Mouse (Mus musculus) frontal cortex, adult (tissue): ENCODE measurements around the gene Dip2b.

Source experiments
- ATAC-seq: cut with Nextera tagmentation; 2 replicates; pipeline ENCODE4 v1.9.2; 2017; ENCODE audit warnings: mild to moderate bottlenecking, moderate library complexity, mixed read lengths; ENCODE audit not compliant: low TSS enrichment

Dip2b gene

DNA sequence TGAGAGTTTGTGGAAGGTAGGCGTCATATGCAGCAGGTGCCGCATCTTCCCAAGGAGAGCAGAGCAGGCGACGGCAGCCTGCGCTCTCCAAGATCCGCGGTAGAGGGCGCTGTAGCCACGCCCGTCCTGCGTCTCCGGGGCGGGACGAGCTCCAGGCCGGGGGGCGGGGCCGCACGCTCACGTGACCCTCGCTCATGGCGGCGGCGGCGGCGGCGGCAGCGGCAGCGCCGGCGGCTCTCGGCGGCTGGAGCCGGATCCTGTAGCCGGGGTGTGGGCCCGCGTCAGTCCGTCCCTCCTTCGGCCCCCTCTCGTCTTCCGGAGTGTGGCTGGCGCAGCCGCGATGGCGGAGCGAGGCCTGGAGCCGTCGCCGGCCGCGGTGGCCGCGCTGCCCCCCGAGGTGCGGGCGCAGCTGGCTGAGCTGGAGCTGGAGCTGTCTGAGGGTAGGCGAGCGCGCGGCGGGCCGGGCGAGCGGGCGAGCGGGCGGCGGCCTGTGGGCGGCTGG lies at the start of gene Dip2b:
Dip2b (plus strand) TSS at position 195 of the 502 bp plus-strand sequence.
- ATAC-seq = peak; percentile 68

- no peak for ATAC-seq
Observed at GRCm38 (mm10) chr15:99993100-99993499, 45.4 kb upstream of the Dip2b start.

- no peak for ATAC-seq
Observed at GRCm38 (mm10) chr15:99997114-99997804, 41.2 kb upstream of the Dip2b start.

DNA sequence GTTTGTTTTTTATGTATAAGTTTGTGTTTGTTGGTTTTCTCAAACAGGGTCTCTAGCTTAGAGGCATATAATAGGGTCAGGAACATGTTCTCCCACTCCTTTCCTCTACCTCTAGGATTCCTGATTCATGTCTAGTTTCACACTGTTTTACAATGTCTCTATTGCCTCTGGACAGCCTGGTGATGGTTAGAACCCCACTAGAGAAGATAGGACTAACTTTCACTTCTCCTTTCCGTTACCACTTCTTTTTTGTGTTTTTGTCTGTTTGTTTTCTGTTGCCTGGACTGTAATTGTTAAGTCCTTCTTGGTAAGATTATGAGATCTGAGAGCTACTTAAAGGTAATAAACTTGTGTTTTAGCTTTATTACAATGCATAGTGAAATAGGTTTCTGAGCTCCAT lies 39.1 kb upstream of the Dip2b start:
- ATAC-seq = no peak

DNA sequence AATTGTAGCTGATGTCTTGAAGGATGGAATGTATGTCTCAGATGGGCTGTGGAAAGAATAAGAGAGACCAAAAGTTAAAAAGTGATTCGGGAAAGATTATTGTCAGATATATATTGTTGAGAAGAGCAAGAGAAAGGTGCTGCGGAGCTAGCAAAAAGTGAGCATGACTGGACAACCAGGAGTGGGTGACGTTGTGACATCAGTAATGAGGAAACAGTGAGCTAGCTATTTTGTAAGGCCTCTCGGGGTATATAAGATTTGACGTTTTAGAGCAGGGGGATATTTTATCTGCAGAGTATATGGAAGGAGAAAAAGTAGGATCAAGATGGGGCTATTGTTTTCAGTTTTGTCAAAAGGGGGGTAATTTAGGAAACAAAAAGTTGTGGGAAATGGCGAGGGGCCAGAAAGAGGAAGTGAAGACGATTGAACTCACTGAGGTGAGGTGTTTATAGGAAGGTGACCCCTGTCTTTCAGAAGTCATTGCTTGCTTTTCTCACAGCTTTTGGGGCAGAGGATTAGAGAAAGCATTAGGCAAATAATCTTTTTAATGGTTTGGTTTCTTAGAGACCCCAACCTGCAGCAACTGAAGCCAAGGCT lies 33.7 kb upstream of the Dip2b start:
- no peak for ATAC-seq

GRCm38 (mm10) chr15:100006180-100006579 lies 32.3 kb upstream of the Dip2b start:
- no peak for ATAC-seq

DNA sequence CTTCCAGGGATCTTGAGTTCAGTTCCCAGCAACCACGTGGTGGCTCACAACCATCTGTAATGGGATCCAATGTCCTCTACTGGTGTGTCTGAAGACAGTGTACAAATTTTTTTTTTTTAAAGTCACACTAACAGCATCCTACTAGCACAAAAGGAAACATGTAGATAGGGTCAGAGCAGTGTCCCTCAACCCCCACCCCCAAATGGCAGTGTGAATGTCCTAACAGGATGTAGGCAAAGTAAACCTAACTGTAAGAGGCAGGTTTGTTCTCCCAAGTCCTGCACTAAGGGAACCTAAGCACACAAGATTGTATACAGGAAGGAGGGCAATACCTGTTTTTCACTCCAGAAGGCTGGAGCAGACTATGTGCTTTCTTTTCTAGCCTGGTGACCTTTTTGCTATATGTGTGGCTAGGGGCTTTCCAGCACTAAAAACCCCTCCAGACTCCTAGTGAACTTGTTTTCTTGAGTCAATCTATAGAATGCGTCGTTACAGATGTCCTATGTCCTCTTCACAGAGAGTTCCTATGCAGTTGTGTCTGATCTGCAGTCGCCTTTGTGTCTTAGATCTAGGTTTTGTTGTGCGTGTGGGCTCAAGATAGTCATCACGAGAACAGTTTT lies 20.1 kb upstream of the Dip2b start:
- ATAC-seq = no peak

- ATAC-seq = no peak
Observed at GRCm38 (mm10) chr15:100021175-100021574, 17.3 kb upstream of the Dip2b start.

GRCm38 (mm10) chr15:100022923-100023322 lies 15.5 kb upstream of the Dip2b start:
- ATAC-seq = peak; percentile 38; the same call in 1 of the 2 replicates

- peak; percentile 87 for ATAC-seq
Observed at GRCm38 (mm10) chr15:100025076-100025834, 13.2 kb upstream of the Dip2b start.

GRCm38 (mm10) chr15:100028133-100028532 lies 10.3 kb upstream of the Dip2b start:
- ATAC-seq = no peak

- ATAC-seq = 0 out of 2 replicates have a peak, but pooled peaks have one; percentile 28
Observed at GRCm38 (mm10) chr15:100029497-100029896, 9.0 kb upstream of the Dip2b start.

GRCm38 (mm10) chr15:100029900-100030299 lies 8.6 kb upstream of the Dip2b start:
- peak; percentile 51; the same call in 1 of the 2 replicates for ATAC-seq

DNA sequence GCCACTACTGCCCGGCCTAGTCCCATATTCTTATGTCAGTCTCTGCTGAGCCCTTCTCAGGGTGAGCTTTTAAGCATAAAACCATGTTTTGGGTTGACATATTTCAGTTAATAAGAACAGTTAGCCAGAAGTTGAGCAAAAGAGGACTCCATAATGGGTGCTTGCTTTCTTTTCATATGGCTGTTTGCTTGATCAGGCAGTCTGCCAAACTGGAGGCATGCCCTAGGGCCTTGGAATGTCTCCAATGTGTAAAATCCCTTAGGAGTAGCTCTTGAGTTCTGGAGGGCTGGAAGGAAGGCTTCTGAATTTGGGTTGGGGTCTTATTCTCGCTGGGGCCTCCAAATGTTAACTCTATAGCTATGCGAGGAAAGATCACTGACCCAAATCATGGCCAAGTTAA lies 5.9 kb upstream of the Dip2b start:
- ATAC-seq = no peak

GRCm38 (mm10) chr15:100039001-100039701 lies 687 bp downstream of the Dip2b start:
- ATAC-seq = peak; percentile 11; the same call in 1 of the 2 replicates

DNA sequence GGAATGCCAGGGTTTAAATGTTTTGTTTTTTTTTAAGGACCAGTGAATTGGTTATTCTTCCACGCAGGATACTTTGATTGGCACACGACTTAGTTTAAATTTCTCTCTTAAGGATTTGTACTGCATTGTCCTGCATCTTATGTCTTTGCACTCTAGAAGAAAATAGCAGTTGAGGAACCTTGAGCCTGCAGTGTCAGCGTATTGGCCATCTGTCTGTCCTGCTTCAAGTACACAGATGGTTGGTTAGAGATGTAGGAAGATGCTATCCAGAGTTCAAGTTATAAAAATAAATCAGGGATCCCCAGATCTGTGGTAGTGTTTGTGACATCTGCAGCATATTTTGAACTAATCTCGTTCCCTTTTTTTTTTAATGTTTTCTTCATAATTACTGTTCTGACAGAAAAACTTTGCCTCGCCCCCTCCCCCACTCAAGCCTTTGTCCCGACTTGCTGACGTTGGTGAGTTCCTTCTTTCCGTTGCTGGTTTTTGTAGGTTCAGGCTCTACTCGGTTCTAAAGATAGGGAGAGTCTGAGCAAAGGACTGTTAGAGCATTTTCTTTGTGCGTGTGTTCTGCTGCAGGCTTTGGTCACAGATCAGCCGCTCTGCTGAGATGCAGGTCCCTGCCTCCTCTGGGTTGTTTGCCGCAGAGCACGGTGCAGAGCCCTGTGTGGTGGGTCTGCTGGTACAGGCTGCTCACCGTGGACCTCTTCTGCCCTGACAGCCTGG lies 2.2 kb downstream of the Dip2b start:
- ATAC-seq = 0 out of 2 replicates have a peak, but pooled peaks have one; percentile 29

- peak; percentile 29; the same call in 1 of the 2 replicates for ATAC-seq
Observed at GRCm38 (mm10) chr15:100041267-100042047, 3.0 kb downstream of the Dip2b start.

GRCm38 (mm10) chr15:100042048-100042400 lies 3.6 kb downstream of the Dip2b start:
- ATAC-seq = no peak

DNA sequence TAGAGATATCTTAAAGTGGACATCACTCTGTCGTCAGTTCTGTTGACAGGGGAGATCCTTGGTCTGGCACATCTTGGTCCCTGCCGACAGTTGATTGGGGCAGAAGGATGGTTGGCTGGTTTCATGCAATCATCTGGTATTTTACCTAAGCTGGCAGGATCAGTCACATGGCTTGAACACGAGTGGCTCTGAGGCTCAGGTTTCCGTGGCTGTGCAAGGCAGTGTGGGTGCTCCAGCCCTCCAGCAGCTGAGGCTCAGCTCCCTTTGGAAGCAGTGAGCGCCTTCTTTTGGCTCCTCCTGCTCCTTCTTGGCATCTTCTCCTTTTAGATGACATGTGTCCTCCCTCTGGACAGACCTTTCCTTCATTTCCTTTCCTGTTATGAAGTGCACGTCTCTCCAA lies 7.1 kb downstream of the Dip2b start:
- ATAC-seq = peak; percentile 43
